Mouse (Mus musculus) lung, postnatal 0 days (tissue): Measurements from ENCODE around the gene Akap6. TPM values are rescaled to one million over a fixed set of nuclear protein-coding genes. Genes with fewer than 3 reads are reported as not detected.

Experiments used
- ATAC-seq: fragments of 200-750 bp; cut with Nextera tagmentation; 2 replicates; pipeline ENCODE4 v1.8.0; 2017; ENCODE audit warnings: moderate library complexity
- DNase-seq: peaks from one replicate; pipeline ENCODE4 v3.0.0-alpha.2; 2016; ENCODE audit warnings: low spot score
- H3K27ac ChIP-seq: fragments of 300-500 bp; sonication (generic); 2 replicates; pipeline ENCODE4 v1.5.1; 2014; ENCODE audit warnings: antibody characterized with exemption, mild to moderate bottlenecking, low read length, mixed read lengths
- H3K27me3 ChIP-seq: fragments of 300-500 bp; sonication (generic); replicated peaks from 2 replicates; pipeline ENCODE4 v1.6.1; 2014; ENCODE audit warnings: low read length, mixed read lengths; ENCODE audit not compliant: insufficient read depth
- H3K36me3 ChIP-seq: fragments of 300-500 bp; sonication (generic); 2 replicates; pipeline ENCODE4 v1.6.1; 2014; ENCODE audit warnings: low read length, mixed read lengths; ENCODE audit not compliant: insufficient read depth
- H3K4me1 ChIP-seq: fragments of 300-500 bp; sonication (generic); 2 replicates; pipeline ENCODE4 v1.6.1; 2014; ENCODE audit warnings: antibody characterized with exemption, low read depth, low read length, mixed read lengths; ENCODE audit not compliant: insufficient read depth
- H3K4me2 ChIP-seq: fragments of 300-500 bp; sonication (generic); replicated peaks from 2 replicates; pipeline ENCODE4 v1.6.1; 2014; ENCODE audit warnings: low read depth, mild to moderate bottlenecking, low read length, moderate library complexity, mixed read lengths
- H3K4me3 ChIP-seq: fragments of 300-500 bp; sonication (generic); 2 replicates; pipeline ENCODE4 v1.5.1; 2014; ENCODE audit warnings: low read depth, low read length
- H3K9ac ChIP-seq: fragments of 300-500 bp; sonication (generic); replicated peaks from 2 replicates; pipeline ENCODE4 v1.6.1; 2014; ENCODE audit warnings: low read depth, mild to moderate bottlenecking
- H3K9me3 ChIP-seq: fragments of 300-500 bp; sonication (generic); 2 replicates; pipeline ENCODE4 v1.6.1; 2016; ENCODE audit warnings: low read length, mixed read lengths
- CTCF ChIP-seq: IDR thresholded peaks from 2 replicates; pipeline ENCODE4 v1.5.1; 2016; ENCODE audit warnings: antibody characterized with exemption, mild to moderate bottlenecking
- EP300 ChIP-seq: IDR thresholded peaks from 2 replicates; pipeline ENCODE4 v1.6.1; 2016; ENCODE audit warnings: antibody characterized with exemption, mild to moderate bottlenecking, control low read depth
- WGBS: fragments of 180-500 bp; shearing (Covaris S2); extraction: QIAGEN DNeasy Blood & Tissue Kit; methylation state at CpG from one replicate; pipeline ENCODE4 v1.1.7; 2014; 5-methylcytosine and 5-hydroxymethylcytosine counted together
- polyA plus RNA-seq: library from polyadenylated mRNA; unstranded; fragments of >200 nt; fragmentation: Nextera tagmentation; extraction: Ambion mirVana; gene quantifications from 2 replicates; pipeline ENCODE4 v1.2.1, GENCODE M21; 2015

Akap6 gene
- polyA plus RNA-seq, 1 experiment from 2014 or later, result 0.12 TPM

DNA sequence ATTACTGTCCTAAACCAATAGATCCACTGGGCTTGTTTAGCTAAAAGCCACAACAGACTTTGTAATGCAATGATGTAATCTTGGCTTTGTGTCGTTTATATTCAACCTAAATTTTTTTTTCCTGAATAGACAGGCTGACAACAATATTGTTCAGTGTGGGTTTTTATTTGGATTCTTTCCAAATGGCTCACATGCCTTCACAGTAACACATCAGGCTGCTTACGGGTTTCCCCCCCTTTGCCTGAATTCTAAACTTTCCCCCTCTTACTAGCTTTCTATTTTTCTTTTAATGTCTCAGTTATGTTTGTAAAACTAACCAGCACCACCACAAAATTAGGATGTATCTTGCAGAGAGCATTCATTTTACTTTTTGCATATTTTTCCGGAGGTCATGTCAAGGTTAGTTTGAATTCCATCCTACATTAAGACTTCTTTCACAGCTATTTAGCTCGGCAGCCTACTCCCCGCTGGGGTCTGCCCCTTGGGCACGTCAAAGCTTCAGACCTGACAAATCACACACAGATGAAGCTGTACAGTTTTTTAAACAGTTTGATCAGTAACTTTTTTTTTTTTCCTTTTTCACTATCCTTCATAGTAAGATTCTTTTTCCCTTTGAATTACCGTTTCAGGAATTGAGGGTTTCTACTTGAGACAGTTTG is 362.4 kb downstream of the Akap6 start:
- no peak overlapping the region for H3K4me2 ChIP-seq
- no peaks in the 10 kb centered on the region for H3K4me1 ChIP-seq
- no peak for TF ChIP-seq EP300
- no peak for TF ChIP-seq CTCF
- H3K27me3 ChIP-seq, result no peaks in the 10 kb centered on the region
- H3K9ac ChIP-seq, result no peak overlapping the region
- H3K36me3 ChIP-seq, result no peaks in the 10 kb centered on the region
- H3K27ac ChIP-seq, result no peak overlapping the region
- H3K4me3 ChIP-seq, result no peak overlapping the region
- ATAC-seq (no peak), DNase-seq (no peak)
- H3K9me3 ChIP-seq, result no peaks in the 10 kb centered on the region
- WGBS, result 21% methylated on average over 7 of the region's 7 CpGs

GRCm38 (mm10) chr12:53063003-53063402 is 363.8 kb downstream of the Akap6 start:
- 75% methylated on average over 9 of the region's 9 CpGs for WGBS
- no peaks in the 10 kb centered on the region for H3K9me3 ChIP-seq
- DNase-seq, result no peak
- no peaks in the 10 kb centered on the region for H3K36me3 ChIP-seq
- H3K4me2 ChIP-seq, result no peak overlapping the region
- H3K9ac ChIP-seq, result no peak overlapping the region
- no peak for ATAC-seq
- no peak for TF ChIP-seq EP300
- TF ChIP-seq CTCF, result no peak
- H3K27me3 ChIP-seq, result no peaks in the 10 kb centered on the region
- H3K27ac ChIP-seq, result no peak overlapping the region
- no peak overlapping the region for H3K4me3 ChIP-seq
- H3K4me1 ChIP-seq, result no peaks in the 10 kb centered on the region

- ATAC-seq, result no peak
- H3K9me3 ChIP-seq, result no peaks in the 10 kb centered on the region
- H3K9ac ChIP-seq, result no peak overlapping the region
- H3K4me1 ChIP-seq, result no peaks in the 10 kb centered on the region
- H3K36me3 ChIP-seq, result no peaks in the 10 kb centered on the region
- no peaks in the 10 kb centered on the region for H3K27me3 ChIP-seq
- no peak overlapping the region for H3K4me2 ChIP-seq
- H3K4me3 ChIP-seq, result no peak overlapping the region
- H3K27ac ChIP-seq, result no peak overlapping the region
- TF ChIP-seq EP300 (no peak), CTCF (no peak)
- WGBS, result 87% methylated on average over 4 of the region's 4 CpGs
- DNase-seq, result no peak
Observed at GRCm38 (mm10) chr12:53064241-53064760, 365.1 kb downstream of the Akap6 start.

- no peak overlapping the region for H3K9ac ChIP-seq
- H3K36me3 ChIP-seq, result no peaks in the 10 kb centered on the region
- H3K27ac ChIP-seq, result no peak overlapping the region
- no peaks in the 10 kb centered on the region for H3K27me3 ChIP-seq
- H3K9me3 ChIP-seq, result no peaks in the 10 kb centered on the region
- no peak for ATAC-seq
- H3K4me2 ChIP-seq, result no peak overlapping the region
- DNase-seq, result no peak
- no peaks in the 10 kb centered on the region for H3K4me1 ChIP-seq
- no peak for TF ChIP-seq CTCF
- TF ChIP-seq EP300, result no peak
- H3K4me3 ChIP-seq, result no peak overlapping the region
- 62% methylated on average over 11 of the region's 11 CpGs for WGBS
Observed at GRCm38 (mm10) chr12:53065031-53065785, 366.0 kb downstream of the Akap6 start.

GRCm38 (mm10) chr12:53066321-53066720 is 367.1 kb downstream of the Akap6 start:
- no peaks in the 10 kb centered on the region for H3K36me3 ChIP-seq
- no peak overlapping the region for H3K27ac ChIP-seq
- no peak overlapping the region for H3K4me3 ChIP-seq
- no peaks in the 10 kb centered on the region for H3K9me3 ChIP-seq
- H3K4me2 ChIP-seq, result no peak overlapping the region
- 63% methylated on average over 9 of the region's 9 CpGs for WGBS
- DNase-seq, result no peak
- H3K4me1 ChIP-seq, result no peaks in the 10 kb centered on the region
- no peaks in the 10 kb centered on the region for H3K27me3 ChIP-seq
- no peak for ATAC-seq
- TF ChIP-seq CTCF (no peak), EP300 (no peak)
- no peak overlapping the region for H3K9ac ChIP-seq

GRCm38 (mm10) chr12:53070907-53071306 is 371.7 kb downstream of the Akap6 start:
- ATAC-seq, result no peak
- Histone ChIP-seq H3K27ac (no peak overlapping the region), H3K9me3 (no peaks in the 10 kb centered on the region), H3K4me2 (no peak overlapping the region), H3K4me1 (no peaks in the 10 kb centered on the region), H3K27me3 (no peaks in the 10 kb centered on the region), H3K36me3 (no peaks in the 10 kb centered on the region), H3K9ac (no peak overlapping the region), H3K4me3 (no peak overlapping the region)
- WGBS, result 87% methylated on average over 5 of the region's 5 CpGs
- no peak for DNase-seq
- no peak for TF ChIP-seq CTCF
- no peak for TF ChIP-seq EP300
